Mouse (Mus musculus) heart, adult 18-20 months (tissue): Measurements from ENCODE around the gene Efemp2. TPM values are rescaled to one million over a fixed set of nuclear protein-coding genes. Genes with fewer than 3 reads are reported as not detected.
A peak's percentile ranks its signal among the peaks of the same experiment; 100 is the strongest.

Source experiments
- DNase-seq, 2 experiments: peaks; one replicate each; pipeline ENCODE4 v3.0.0; 2021 to 2022; ENCODE audit warnings: mixed read lengths in 1 of 2
- total RNA-seq, 2 experiments: library from RNA; stranded (reverse); gene quantifications; 2 replicates each; pipeline ENCODE4 v1.2.3; 2021

Gene Efemp2
- total RNA-seq, 2 experiments from 2014 or later = 7.2 to 7.9 TPM

GRCm38 (mm10) chr19:5500330-5500875 lies 26.6 kb downstream of the Efemp2 start:
- DNase-seq = no peak

DNA sequence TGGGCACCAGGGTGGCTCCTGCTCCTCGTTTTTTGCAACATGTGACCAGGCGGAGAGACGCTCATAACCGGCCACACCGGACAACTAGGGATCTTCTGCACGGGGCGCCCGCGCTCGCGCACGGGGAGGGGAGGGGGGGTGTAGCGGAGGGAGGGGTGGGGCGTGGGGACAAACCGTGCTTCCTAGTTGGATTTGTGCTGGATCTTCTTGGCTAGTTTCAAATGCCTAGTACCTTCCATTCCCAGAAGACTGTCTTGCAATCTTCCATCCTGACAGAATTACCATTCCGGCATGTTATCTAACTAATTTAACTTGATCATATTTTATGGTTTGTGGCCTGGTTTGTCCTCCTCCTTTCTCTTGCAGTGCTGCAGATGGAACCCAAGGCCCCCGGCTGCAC lies 29.9 kb downstream of the Efemp2 start, which contains the start of gene 1700020D05Rik:
TSS of gene 1700020D05Rik (minus strand) at position 101 of the 400 bp plus-strand sequence.
- DNase-seq = no peak

DNA sequence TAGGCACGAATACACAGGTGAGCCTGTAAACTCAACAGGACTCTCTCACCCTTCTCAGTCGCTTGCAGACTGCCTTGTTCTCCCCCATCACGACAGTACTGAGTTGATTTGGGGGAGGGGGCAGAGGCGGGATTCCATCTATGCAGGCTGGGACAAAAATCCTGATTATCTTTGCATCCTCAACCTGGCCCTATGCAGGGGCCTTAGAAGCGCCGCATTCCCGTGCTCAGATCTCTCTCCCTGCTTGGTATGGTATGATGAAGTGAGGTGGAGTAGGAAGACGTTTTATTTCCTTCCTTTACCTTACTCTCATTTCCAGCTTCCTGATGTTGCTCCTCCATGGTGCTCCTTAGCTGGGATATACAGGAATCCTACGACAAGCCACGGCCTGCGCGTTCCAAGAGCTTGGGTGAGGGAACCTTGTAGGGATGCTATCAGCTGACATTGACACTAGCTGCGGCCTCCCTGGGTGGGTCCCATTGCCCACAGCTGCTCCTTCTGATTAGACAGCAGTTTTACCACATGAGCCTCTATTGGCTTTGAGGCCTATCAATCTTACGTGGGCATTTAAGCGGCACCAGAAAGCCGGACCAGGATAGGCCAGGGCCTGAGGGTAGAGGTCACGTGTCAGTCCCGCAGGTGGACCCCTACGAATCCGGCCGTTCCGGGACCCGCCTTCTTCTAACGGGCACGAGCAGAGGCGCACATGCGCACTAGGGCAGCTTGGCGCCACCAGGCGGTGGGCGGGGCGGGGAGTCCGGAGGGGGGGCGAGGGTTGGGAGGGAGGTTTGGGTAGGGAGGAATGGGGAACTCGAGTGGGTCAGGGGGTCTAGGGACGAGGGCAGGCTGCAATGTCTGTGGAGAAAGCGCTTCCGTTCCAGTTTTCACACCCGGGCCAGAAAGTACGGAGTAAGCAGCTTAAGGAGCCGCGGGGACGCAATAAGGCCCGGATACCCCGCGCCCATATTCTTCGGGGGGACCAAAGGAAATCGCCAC lies 36.6 kb downstream of the Efemp2 start, which contains the start of gene Snx32:
TSS of gene Snx32 (minus strand) at position 508 of the 996 bp plus-strand sequence.
- DNase-seq = peak; percentile 97 to 99

- DNase-seq = no peak
These were observed 37.4 kb downstream of the Efemp2 start for GRCm38 (mm10) chr19:5511074-5511632.

GRCm38 (mm10) chr19:5512091-5513004 lies 38.6 kb downstream of the Efemp2 start:
- DNase-seq = peak; percentile 17 to 30

- DNase-seq = no peak
These were observed 39.2 kb downstream of the Efemp2 start for GRCm38 (mm10) chr19:5513005-5513349.

GRCm38 (mm10) chr19:5515840-5516777 lies 42.4 kb downstream of the Efemp2 start:
- no peak for DNase-seq

GRCm38 (mm10) chr19:5516906-5517505 lies 43.3 kb downstream of the Efemp2 start:
- DNase-seq = no peak

DNA sequence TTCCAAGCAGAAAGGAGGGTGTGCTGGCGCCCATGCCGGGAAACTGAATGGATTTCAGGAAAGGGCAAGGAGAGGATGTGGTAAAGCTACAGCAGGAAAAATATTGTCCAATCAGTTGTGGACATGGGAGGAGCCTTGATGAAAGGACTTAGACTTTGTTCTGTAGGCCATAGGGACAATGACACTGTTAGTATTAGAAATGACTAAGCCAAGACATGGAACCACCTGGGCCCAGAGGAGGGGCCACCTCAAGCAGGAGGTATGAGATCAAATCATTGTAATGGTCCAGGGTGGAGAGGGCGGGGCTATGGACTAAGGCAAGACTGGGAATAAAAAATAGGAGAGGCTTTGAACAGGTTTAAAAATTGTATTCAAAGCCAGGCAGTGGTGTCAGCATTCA lies 45.0 kb downstream of the Efemp2 start:
- DNase-seq = no peak

DNA sequence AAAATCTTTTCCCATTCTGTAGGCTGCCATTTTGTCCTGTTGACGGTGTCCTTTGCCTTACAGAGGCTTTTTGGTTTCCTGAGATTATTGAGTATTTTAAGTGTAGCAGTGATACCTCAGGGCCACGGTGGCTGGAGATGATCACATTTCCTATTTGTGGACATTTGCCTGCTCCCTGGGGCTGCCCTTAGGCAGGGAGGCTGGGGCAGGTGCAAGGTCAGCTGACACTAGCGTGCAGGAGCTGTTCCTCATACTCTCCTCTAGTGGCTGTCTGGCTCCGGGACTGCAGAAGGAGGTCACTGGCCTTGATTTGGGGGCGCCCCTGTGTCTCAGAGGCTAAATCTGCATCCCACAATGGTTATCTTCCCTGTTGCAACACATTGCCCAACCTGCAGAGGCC lies 51.5 kb downstream of the Efemp2 start:
- no peak for DNase-seq

DNA sequence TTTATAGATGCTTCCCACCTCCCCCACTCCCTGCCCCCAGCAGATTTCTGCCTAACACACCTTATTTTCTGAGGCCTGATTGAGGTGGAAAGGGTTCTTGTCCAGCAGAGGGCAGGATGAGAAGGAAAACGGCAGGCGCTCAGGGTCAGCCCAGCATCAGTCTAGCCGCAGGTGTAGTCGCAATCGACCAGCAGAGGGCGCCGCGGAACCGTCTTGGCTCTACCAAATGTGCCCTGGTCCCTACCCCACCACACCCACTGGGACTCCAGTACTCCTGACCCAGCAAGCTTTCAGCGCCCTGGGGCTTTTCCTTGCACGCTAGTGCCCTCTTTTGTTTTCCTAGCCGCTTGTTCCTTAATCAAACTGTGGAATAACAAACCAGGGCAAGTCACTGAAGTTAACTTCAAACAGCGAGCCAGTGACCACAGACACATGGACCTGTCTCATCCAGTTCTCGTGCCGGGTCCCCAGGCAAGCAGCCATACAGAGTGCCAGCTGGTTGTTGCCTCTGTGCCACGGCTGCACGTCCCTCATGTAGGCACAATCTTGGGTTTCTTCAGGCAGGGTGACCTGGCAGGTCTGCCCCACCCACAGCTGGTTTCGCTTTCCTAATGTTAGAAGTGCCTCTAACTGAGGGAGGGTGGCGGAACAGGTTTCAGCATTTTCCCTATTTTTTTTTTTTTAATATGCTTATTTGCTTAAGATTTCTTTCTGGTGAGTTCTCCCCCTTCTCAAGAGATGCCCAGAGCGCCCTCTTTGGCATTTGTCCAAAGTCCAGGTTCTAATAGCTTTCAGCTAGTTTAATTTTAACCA lies 55.8 kb downstream of the Efemp2 start:
- peak; percentile 96 to 99 for DNase-seq

- DNase-seq = no peak
These were observed 56.4 kb downstream of the Efemp2 start for GRCm38 (mm10) chr19:5530138-5530524.

Other genes with a start within 250 kb of the Efemp2 start
- 10 to 100 TPM; 21.8 to 22.7 TPM for gene Pacs1, start 200.8 kb upstream of the Efemp2 start, total RNA-seq
- 100 to 1,000 TPM; 118 to 119 TPM for gene Sf3b2, start 178.5 kb upstream of the Efemp2 start, total RNA-seq
- 10 to 100 TPM; 21.9 to 22.4 TPM for gene Gal3st3, start 175.6 kb upstream of the Efemp2 start, total RNA-seq
- not detected for gene Catsper1, start 138.2 kb upstream of the Efemp2 start, total RNA-seq
- gene Cst6, start 124.4 kb upstream of the Efemp2 start, total RNA-seq = 10 to 100 TPM; 17.3 to 21.4 TPM
- gene Eif1ad, start 107.2 kb upstream of the Efemp2 start, total RNA-seq = 10 to 100 TPM; 18.8 to 19.7 TPM
- gene Banf1, start 106.8 kb upstream of the Efemp2 start, total RNA-seq = 100 to 1,000 TPM; 121 to 125 TPM
- gene Sart1, start 85.3 kb upstream of the Efemp2 start, total RNA-seq = 10 to 100 TPM; 47.8 to 48.1 TPM
- under 1 TPM in 1 of 2 experiments, not detected in 1; 0.59 TPM for gene Tsga10ip, start 71.4 kb upstream of the Efemp2 start, total RNA-seq
- 100 to 1,000 TPM; 301 to 320 TPM for gene Drap1, start 49.0 kb upstream of the Efemp2 start, total RNA-seq
- 10 to 100 TPM; 32.1 to 38.3 TPM for gene AI837181, start 48.8 kb upstream of the Efemp2 start, total RNA-seq
- gene Fosl1, start 26.4 kb upstream of the Efemp2 start, total RNA-seq = not detected
- 1 to 10 TPM; 6.0 to 6.7 TPM for gene Ccdc85b, start 16.1 kb upstream of the Efemp2 start, total RNA-seq
- gene Fibp, start 13.3 kb upstream of the Efemp2 start, total RNA-seq = 10 to 100 TPM; 50.9 to 54.3 TPM
- gene Ctsw, start 5.4 kb upstream of the Efemp2 start, total RNA-seq = 1 to 10 TPM in 1 of 2 experiments, under 1 TPM in 1; 0.25 to 1.5 TPM
- 10 to 100 TPM; 16.9 to 24.2 TPM for gene Mus81, start 14.4 kb downstream of the Efemp2 start, total RNA-seq
- 100 to 1,000 TPM; 184 to 211 TPM for gene Cfl1, start 16.5 kb downstream of the Efemp2 start, total RNA-seq
- gene 1700020D05Rik, start 29.8 kb downstream of the Efemp2 start, total RNA-seq = under 1 TPM; 0.35 to 0.57 TPM
- gene Snx32, start 36.6 kb downstream of the Efemp2 start, total RNA-seq = 1 to 10 TPM; 4.2 to 4.3 TPM
- not detected for gene Ovol1, start 86.7 kb downstream of the Efemp2 start, total RNA-seq
- gene Ap5b1, start 94.1 kb downstream of the Efemp2 start, total RNA-seq = 1 to 10 TPM; 2.8 to 4.3 TPM
- gene Rnaseh2c, start 127.9 kb downstream of the Efemp2 start, total RNA-seq = 10 to 100 TPM; 56.5 to 59.3 TPM
- gene Kat5, start 136.3 kb downstream of the Efemp2 start, total RNA-seq = 10 to 100 TPM; 20.5 to 31.3 TPM
- gene Rela, start 163.5 kb downstream of the Efemp2 start, total RNA-seq = 10 to 100 TPM; 25.4 to 30.2 TPM
- gene Sipa1, start 189.8 kb downstream of the Efemp2 start, total RNA-seq = 10 to 100 TPM; 20.3 to 24.1 TPM
- gene Map3k11, start 214.8 kb downstream of the Efemp2 start, total RNA-seq = 10 to 100 TPM; 21.5 to 25.2 TPM
- gene Pcnx3, start 215.0 kb downstream of the Efemp2 start, total RNA-seq = 10 to 100 TPM; 17.3 to 18.4 TPM
- not detected for gene Kcnk7, start 230.4 kb downstream of the Efemp2 start, total RNA-seq